Mouse (Mus musculus) stomach, postnatal 0 days (tissue): Measurements from ENCODE around the gene Ptpn13. TPM values are rescaled to one million over a fixed set of nuclear protein-coding genes. Genes with fewer than 3 reads are reported as not detected.

ENCODE experiments used
- ATAC-seq: fragments of 200-750 bp; cut with Nextera tagmentation; 2 replicates; pipeline ENCODE4 v1.8.0; 2017; ENCODE audit not compliant: low FRiP score, low TSS enrichment
- DNase-seq: peaks from one replicate; pipeline ENCODE4 v3.0.0-alpha.2; 2016; ENCODE audit warnings: low spot score
- H3K27ac ChIP-seq: fragments of 300-500 bp; sonication (generic); replicated peaks from 2 replicates; pipeline ENCODE4 v1.5.1; 2014; ENCODE audit warnings: mild to moderate bottlenecking, control low read depth
- H3K27me3 ChIP-seq: fragments of 300-500 bp; sonication (generic); 2 replicates; pipeline ENCODE4 v1.6.1; 2014; ENCODE audit warnings: low read length; ENCODE audit not compliant: control insufficient read depth, insufficient read depth
- H3K36me3 ChIP-seq: fragments of 300-500 bp; sonication (generic); 2 replicates; pipeline ENCODE4 v1.6.1; 2014; ENCODE audit warnings: low read length, mixed read lengths; ENCODE audit not compliant: control insufficient read depth, insufficient read depth
- H3K4me1 ChIP-seq: fragments of 300-500 bp; sonication (generic); replicated peaks from 2 replicates; pipeline ENCODE4 v1.6.1; 2014; ENCODE audit warnings: antibody characterized with exemption; ENCODE audit not compliant: control insufficient read depth, insufficient read depth
- H3K4me2 ChIP-seq: fragments of 300-500 bp; sonication (generic); replicated peaks from 2 replicates; pipeline ENCODE4 v1.6.1; 2014; ENCODE audit warnings: low read depth, mild to moderate bottlenecking, control low read depth, moderate library complexity
- H3K4me3 ChIP-seq: fragments of 300-500 bp; sonication (generic); 2 replicates; pipeline ENCODE4 v1.5.1; 2014; ENCODE audit warnings: low read depth, low read length, control low read depth
- H3K9ac ChIP-seq: fragments of 300-500 bp; sonication (generic); 2 replicates; pipeline ENCODE4 v1.6.1; 2014; ENCODE audit warnings: mild to moderate bottlenecking, low read length, control low read depth, mixed read lengths
- H3K9me3 ChIP-seq: fragments of 300-500 bp; sonication (generic); 2 replicates; pipeline ENCODE4 v1.6.1; 2016; ENCODE audit warnings: low read length; ENCODE audit not compliant: control insufficient read depth
- CTCF ChIP-seq: IDR thresholded peaks from 2 replicates; pipeline ENCODE4 v1.5.1; 2016; ENCODE audit warnings: antibody characterized with exemption, low read depth, mild to moderate bottlenecking, moderate library complexity
- EP300 ChIP-seq: optimal IDR thresholded peaks from 2 replicates; pipeline ENCODE3; 2016; ENCODE audit warnings: antibody characterized with exemption
- WGBS: fragments of 180-500 bp; shearing (Covaris S2); extraction: QIAGEN DNeasy Blood & Tissue Kit; methylation state at CpG from one replicate; pipeline ENCODE4 v1.1.7; 2014; 5-methylcytosine and 5-hydroxymethylcytosine counted together
- polyA plus RNA-seq: library from polyadenylated mRNA; unstranded; fragments of >200 nt; fragmentation: Nextera tagmentation; extraction: Ambion mirVana; gene quantifications from 2 replicates; pipeline ENCODE4 v1.2.1, GENCODE M21; 2015

The Ptpn13 gene
- polyA plus RNA-seq, 1 experiment from 2014 or later = 7.6 TPM

DNA sequence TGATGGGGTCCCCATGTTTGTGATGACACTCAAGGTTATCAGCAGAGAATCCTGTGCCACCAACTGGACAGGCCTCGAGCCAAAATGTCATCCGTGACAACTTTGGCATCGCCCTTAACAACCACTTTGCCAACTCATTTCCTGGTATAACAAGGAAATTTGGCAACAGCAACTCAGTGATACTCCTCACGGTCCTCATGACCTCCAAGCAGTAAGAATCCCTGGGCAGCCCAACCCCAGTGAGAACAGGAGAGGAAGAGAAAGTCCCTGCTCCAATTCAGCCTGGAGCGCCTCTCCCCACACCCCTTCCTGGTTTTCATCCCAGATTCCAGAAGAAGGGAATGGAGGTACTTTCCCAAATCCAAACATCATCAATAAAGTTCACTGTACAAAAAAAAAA is 199.8 kb downstream of the Ptpn13 start:
- Histone ChIP-seq H3K9me3 (no peaks in the 10 kb centered on the region), H3K27ac (no peak overlapping the region), H3K4me2 (no peak overlapping the region), H3K9ac (no peak overlapping the region), H3K4me3 (no peak overlapping the region), H3K4me1 (peaks cover under 1% of the 10 kb centered on the region; the same call in 1 of the 2 replicates), H3K36me3 (no peaks in the 10 kb centered on the region), H3K27me3 (no peaks in the 10 kb centered on the region)
- DNase-seq = no peak
- TF ChIP-seq CTCF (no peak), EP300 (no peak)
- no peak for ATAC-seq
- WGBS = 90% methylated on average over 5 of the region's 5 CpGs

GRCm38 (mm10) chr5:103628499-103628898 is 203.5 kb downstream of the Ptpn13 start:
- Histone ChIP-seq H3K4me1 (peaks cover 4% of the 10 kb centered on the region; the same call in 1 of the 2 replicates), H3K27me3 (no peaks in the 10 kb centered on the region), H3K27ac (peak overlapping the region; percentile 81), H3K9ac (0 out of 2 replicates have a peak overlapping the region, but pooled peaks have one; percentile 13), H3K4me2 (peak overlapping the region; percentile 23), H3K9me3 (no peaks in the 10 kb centered on the region), H3K4me3 (peak overlapping the region; percentile 1; the same call in 1 of the 2 replicates), H3K36me3 (no peaks in the 10 kb centered on the region)
- WGBS = 72% methylated on average over 6 of the region's 6 CpGs
- ATAC-seq (no peak), DNase-seq (no peak)
- TF ChIP-seq CTCF = no peak
- TF ChIP-seq EP300 = no peak

GRCm38 (mm10) chr5:103629111-103629764 is 204.2 kb downstream of the Ptpn13 start, which contains the start of gene Slc10a6:
Gene Slc10a6, minus strand, starts transcription at chr5:103629403.
- H3K27ac ChIP-seq = peak within 1 kb of the TSS; percentile 81
- ATAC-seq (peak; percentile 96), DNase-seq (peak; percentile 64)
- H3K9me3 ChIP-seq = no peaks in the 10 kb centered on the region
- H3K27me3 ChIP-seq = no peaks in the 10 kb centered on the region
- 36% methylated on average over 17 of the region's 17 CpGs for WGBS
- H3K4me1 ChIP-seq = peaks cover 4% of the 10 kb centered on the region; the same call in 1 of the 2 replicates
- 0 out of 2 replicates have a peak within 1 kb of the TSS, but pooled peaks have one; percentile 13 for H3K9ac ChIP-seq
- peak within 1 kb of the TSS; percentile 1; the same call in 1 of the 2 replicates for H3K4me3 ChIP-seq
- TF ChIP-seq CTCF (no peak), EP300 (peak; percentile 96)
- H3K36me3 ChIP-seq = no peaks in the 10 kb centered on the region
- H3K4me2 ChIP-seq = peak within 1 kb of the TSS; percentile 23

- 55% methylated on average over 9 of the region's 9 CpGs for WGBS
- H3K4me1 ChIP-seq = peaks cover 4% of the 10 kb centered on the region; the same call in 1 of the 2 replicates
- no peak overlapping the region for H3K4me3 ChIP-seq
- no peaks in the 10 kb centered on the region for H3K27me3 ChIP-seq
- TF ChIP-seq EP300 (no peak), CTCF (no peak)
- ATAC-seq (no peak; the same call in 1 of the 2 replicates), DNase-seq (no peak)
- no peak overlapping the region for H3K4me2 ChIP-seq
- no peaks in the 10 kb centered on the region for H3K36me3 ChIP-seq
- H3K9me3 ChIP-seq = no peaks in the 10 kb centered on the region
- H3K27ac ChIP-seq = peak overlapping the region; percentile 81
- H3K9ac ChIP-seq = no peak overlapping the region
These were observed 205.0 kb downstream of the Ptpn13 start for GRCm38 (mm10) chr5:103629854-103630580.

GRCm38 (mm10) chr5:103637162-103637561 is 212.2 kb downstream of the Ptpn13 start:
- no peaks in the 10 kb centered on the region for H3K9me3 ChIP-seq
- no peaks in the 10 kb centered on the region for H3K4me1 ChIP-seq
- no peak for ATAC-seq
- TF ChIP-seq CTCF = no peak
- no peak for TF ChIP-seq EP300
- no peak overlapping the region for H3K9ac ChIP-seq
- 88% methylated on average over 2 of the region's 2 CpGs for WGBS
- H3K27me3 ChIP-seq = no peaks in the 10 kb centered on the region
- no peaks in the 10 kb centered on the region for H3K36me3 ChIP-seq
- H3K4me3 ChIP-seq = no peak overlapping the region
- H3K4me2 ChIP-seq = no peak overlapping the region
- no peak overlapping the region for H3K27ac ChIP-seq
- no peak for DNase-seq

DNA sequence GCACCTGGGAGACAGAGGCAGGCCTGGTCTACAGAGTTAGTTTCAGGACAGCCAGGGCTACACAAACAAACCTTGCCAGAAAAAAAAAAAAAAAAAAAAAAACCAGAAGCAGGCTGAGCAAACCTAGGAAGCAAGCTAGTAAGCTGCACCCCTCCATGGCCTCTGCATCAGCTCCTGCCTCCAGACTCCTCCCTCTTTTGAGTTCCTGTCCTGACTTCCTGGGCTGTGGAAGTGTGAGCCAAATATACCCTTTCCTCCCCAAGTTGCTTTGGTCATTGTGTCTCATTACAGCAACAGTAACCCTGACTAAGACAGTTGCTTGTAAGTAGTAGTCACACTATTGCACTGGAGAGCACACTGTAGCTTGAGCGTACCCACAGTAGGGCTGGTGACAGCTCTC is 219.2 kb downstream of the Ptpn13 start:
- Histone ChIP-seq H3K27me3 (no peaks in the 10 kb centered on the region), H3K4me1 (no peaks in the 10 kb centered on the region), H3K9ac (no peak overlapping the region), H3K27ac (peak overlapping the region; percentile 13; the same call in 1 of the 2 replicates), H3K9me3 (no peaks in the 10 kb centered on the region), H3K4me2 (no peak overlapping the region), H3K4me3 (no peak overlapping the region), H3K36me3 (no peaks in the 10 kb centered on the region)
- TF ChIP-seq EP300 (no peak), CTCF (no peak)
- DNase-seq (no peak), ATAC-seq (no peak)
- 82% methylated on average over 1 of the region's 1 CpGs for WGBS
